Mouse (Mus musculus) MEL (cell line): ENCODE data around the gene Nfix.

Experiments
- CTCF ChIP-seq, 3 experiments: IDR thresholded peaks in 2 of 3; conservative IDR thresholded peaks in 1 of 3; 2 replicates each; pipeline ENCODE4 v1.5.1; 2011 to 2012; ENCODE audit warnings: low read length in 3 of 3, low read depth in 2 of 3, mild to moderate bottlenecking in 2 of 3, improper control_type of control experiment in 1 of 3, inconsistent platforms in 1 of 3, mixed read lengths in 1 of 3, moderate library complexity in 1 of 3; ENCODE audit not compliant: control insufficient read depth in 1 of 3, insufficient read depth in 1 of 3, poor library complexity in 1 of 3, severe bottlenecking in 1 of 3
- GATA1 ChIP-seq: IDR thresholded peaks from 2 replicates; pipeline ENCODE4 v1.6.1; 2011; ENCODE audit warnings: low read depth, low read length, improper control_type of control experiment
- NELFE ChIP-seq: IDR thresholded peaks from 2 replicates; pipeline ENCODE4 v1.6.1; 2011; ENCODE audit warnings: low read depth, low read length, improper control_type of control experiment
- ZNF384 ChIP-seq: IDR thresholded peaks from 2 replicates; pipeline ENCODE4 v1.6.1; 2012; ENCODE audit warnings: low read depth, mild to moderate bottlenecking, inconsistent platforms, low read length, improper control_type of control experiment

GRCm38 (mm10) chr8:84712759-84713120 is 87.4 kb downstream of the Nfix start:
- no peak for TF ChIP-seq NELFE
- TF ChIP-seq ZNF384, result no peak
- no peak for TF ChIP-seq CTCF (IDR thresholded peaks at IDR 0.05 in 2 of 3, conservative IDR thresholded peaks at IDR 0.05 in 1 of 3; ENCODE audit: control insufficient read depth in 1 of 3, insufficient read depth in 1 of 3, low read depth in 2 of 3, low read length in 3 of 3, poor library complexity in 1 of 3, severe bottlenecking in 1 of 3)
- TF ChIP-seq GATA1, result no peak
